Mouse (Mus musculus): Measurements from ENCODE around the gene Gnpda2. TPM values are rescaled to one million over a fixed set of nuclear protein-coding genes. Genes with fewer than 3 reads are reported as not detected.

Gene Gnpda2
- polyA plus RNA-seq, 1 experiment from 2014 or later = 29.9 TPM

Other genes with a start within 250 kb of the Gnpda2 start
- gene Yipf7, start 49.7 kb downstream of the Gnpda2 start, polyA plus RNA-seq (2016; fragmentation: Nextera tagmentation; extraction: Ambion mirVana) = 0.15 and 0.19 TPM in 2 replicates
- 54.3 and 59.2 TPM in 2 replicates for gene Guf1, start 35.4 kb downstream of the Gnpda2 start, polyA plus RNA-seq (2016; fragmentation: Nextera tagmentation; extraction: Ambion mirVana)